Mouse (Mus musculus) small intestine, adult 2 months (tissue): Measurements from ENCODE around the gene Scd1. TPM values are rescaled to one million over a fixed set of nuclear protein-coding genes. Genes with fewer than 3 reads are reported as not detected.
A peak's percentile ranks its signal among the peaks of the same experiment; 100 is the strongest.

Experiments used
- H3K27ac ChIP-seq: fragments of 200-500 bp; 2 replicates; pipeline ENCODE4 v1.5.1; 2012; ENCODE audit warnings: low read depth, low read length, control low read depth, inconsistent platforms; ENCODE audit not compliant: insufficient read depth
- H3K27me3 ChIP-seq: fragments of 200-500 bp; 2 replicates; pipeline ENCODE4 v1.6.1; 2012; ENCODE audit warnings: mild to moderate bottlenecking, moderate library complexity, low read length, inconsistent platforms; ENCODE audit not compliant: control insufficient read depth, insufficient read depth
- H3K36me3 ChIP-seq: fragments of 200-500 bp; 2 replicates; pipeline ENCODE4 v1.6.1; 2012; ENCODE audit warnings: mild to moderate bottlenecking, low read length, control low read depth, inconsistent platforms; ENCODE audit not compliant: control insufficient read depth, insufficient read depth
- H3K4me1 ChIP-seq: fragments of 200-500 bp; 2 replicates; pipeline ENCODE4 v1.6.1; 2012; ENCODE audit warnings: low read length, inconsistent platforms, mixed read lengths; ENCODE audit not compliant: control insufficient read depth, insufficient read depth, insufficient read length
- H3K4me3 ChIP-seq: fragments of 200-500 bp; 2 replicates; pipeline ENCODE4 v1.5.1; 2012; ENCODE audit warnings: low read depth, mild to moderate bottlenecking, control low read depth, inconsistent platforms, low read length, moderate library complexity
- CTCF ChIP-seq: fragments of 200-500 bp; IDR thresholded peaks from 2 replicates; pipeline ENCODE4 v1.5.1; 2012; ENCODE audit warnings: low read depth, mild to moderate bottlenecking, control low read depth, inconsistent platforms, low read length, moderate library complexity, mixed read lengths; ENCODE audit not compliant: insufficient replicate concordance, insufficient read length; ENCODE audit errors: extremely low read depth
- POLR2A ChIP-seq: fragments of 200-500 bp; IDR thresholded peaks from 2 replicates; pipeline ENCODE4 v1.6.1; 2012; ENCODE audit warnings: low read depth, mild to moderate bottlenecking, control low read depth, inconsistent platforms, low read length, moderate library complexity
- WGBS: fragments of 180-500 bp; shearing (Covaris S2); methylation state at CpG from one replicate; pipeline ENCODE4 v1.1.7; 2018; 5-methylcytosine and 5-hydroxymethylcytosine counted together
- polyA plus RNA-seq: library from polyadenylated mRNA; depleted of rRNA; stranded (reverse); fragments of >200 nt; gene quantifications from 2 replicates; pipeline ENCODE4 v1.2.3, GENCODE M21; 2012; rRNA removed

Gene Scd1
- polyA plus RNA-seq, 1 experiment: 9.6 TPM

DNA sequence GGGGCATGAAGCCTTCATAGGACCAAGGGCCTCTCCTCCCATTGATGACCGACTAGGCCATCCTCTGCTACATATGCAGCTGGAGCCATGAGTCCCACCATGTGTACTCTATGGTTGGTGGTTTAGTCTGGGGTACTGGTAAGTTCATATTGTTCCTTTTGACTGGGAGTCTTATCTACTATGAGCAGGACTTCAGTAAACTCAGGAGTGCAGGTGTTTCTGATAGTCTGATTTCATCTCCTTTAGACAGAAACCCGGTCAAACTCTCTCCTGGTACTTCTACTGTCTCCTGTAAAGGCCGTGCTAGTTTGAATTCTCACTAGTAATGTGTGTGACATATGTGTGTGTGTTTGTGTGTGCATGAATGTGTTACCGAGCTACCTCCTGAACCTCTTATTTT is 41.9 kb downstream of the Scd1 start:
- H3K4me1 ChIP-seq: no peaks in the 10 kb centered on the region
- no peaks in the 10 kb centered on the region; the same call in 1 of the 2 replicates for H3K27me3 ChIP-seq
- no peaks in the 10 kb centered on the region for H3K36me3 ChIP-seq
- H3K4me3 ChIP-seq: no peak overlapping the region
- 80% methylated on average over 4 of the region's 4 CpGs for WGBS
- no peak for TF ChIP-seq CTCF
- TF ChIP-seq POLR2A: no peak
- H3K27ac ChIP-seq: no peak overlapping the region

DNA sequence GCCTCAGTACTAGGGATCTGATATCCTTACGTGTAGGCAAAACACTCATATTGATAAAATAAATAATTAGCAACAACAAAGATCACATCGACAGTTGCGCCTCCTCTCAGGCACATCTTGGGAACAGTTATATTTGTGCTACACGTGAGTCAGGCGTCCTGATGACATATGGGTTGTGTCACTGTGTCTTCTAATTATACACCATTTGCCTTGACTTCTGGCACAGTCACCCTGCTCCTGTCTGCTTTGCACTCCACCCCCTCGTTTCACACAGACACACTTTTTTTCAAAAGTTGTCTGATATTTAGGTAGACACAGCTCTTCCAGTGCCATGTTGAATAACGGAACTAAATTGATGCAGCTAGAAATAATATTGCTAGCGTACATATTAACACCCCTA is 43.6 kb downstream of the Scd1 start:
- no peak overlapping the region for H3K27ac ChIP-seq
- no peaks in the 10 kb centered on the region for H3K36me3 ChIP-seq
- TF ChIP-seq CTCF (no peak), POLR2A (no peak)
- H3K4me1 ChIP-seq: no peaks in the 10 kb centered on the region
- 72% methylated on average over 8 of the region's 8 CpGs for WGBS
- H3K4me3 ChIP-seq: no peak overlapping the region
- H3K27me3 ChIP-seq: no peaks in the 10 kb centered on the region; the same call in 1 of the 2 replicates

DNA sequence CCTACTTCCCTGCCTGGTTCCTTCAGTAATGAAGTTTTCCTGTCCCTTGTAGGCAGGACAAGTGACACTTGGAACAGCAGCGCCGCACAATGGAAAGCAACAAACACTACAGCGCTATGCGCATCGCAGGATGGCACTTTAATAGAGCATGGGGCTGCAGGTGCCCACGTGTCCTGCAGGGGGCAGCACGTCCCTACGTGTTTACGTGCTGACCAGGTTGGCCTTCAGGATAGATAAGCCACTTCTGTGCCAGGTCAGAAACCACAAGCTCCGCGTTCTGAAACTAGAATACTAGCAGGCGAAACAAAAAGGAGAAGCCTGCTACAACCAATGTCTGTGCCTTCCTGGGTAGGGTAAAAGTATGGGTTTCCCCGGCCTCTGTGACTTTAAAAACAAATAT is 44.1 kb downstream of the Scd1 start:
- Histone ChIP-seq H3K36me3 (no peaks in the 10 kb centered on the region), H3K27me3 (no peaks in the 10 kb centered on the region; the same call in none of the 2 replicates), H3K4me3 (no peak overlapping the region), H3K27ac (no peak overlapping the region), H3K4me1 (no peaks in the 10 kb centered on the region)
- 25% methylated on average over 13 of the region's 13 CpGs for WGBS
- peak; percentile 70; the same call in 1 of the 2 replicates for TF ChIP-seq CTCF
- TF ChIP-seq POLR2A: no peak

DNA sequence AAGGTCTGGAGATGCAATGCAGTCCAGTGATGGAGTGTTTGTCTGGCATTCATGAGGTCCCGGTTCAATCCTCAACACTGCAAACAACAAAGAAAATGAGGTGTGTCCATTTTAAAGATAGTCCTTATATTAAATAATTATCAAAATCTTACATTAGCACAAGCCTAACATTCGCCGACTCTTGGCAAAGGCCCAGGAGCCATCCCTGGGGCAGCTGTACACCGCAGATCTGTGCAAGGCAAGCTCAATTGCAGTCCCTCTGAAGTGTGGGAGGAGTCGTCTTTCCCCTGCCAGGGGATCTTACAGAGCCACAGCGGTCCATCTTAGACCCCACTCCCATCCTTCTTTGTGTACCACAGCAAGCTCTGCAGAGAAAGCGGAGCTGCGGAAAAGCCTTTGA is 49.0 kb downstream of the Scd1 start:
- Histone ChIP-seq H3K27ac (no peak overlapping the region), H3K36me3 (no peaks in the 10 kb centered on the region), H3K4me3 (no peak overlapping the region), H3K27me3 (no peaks in the 10 kb centered on the region; the same call in 1 of the 2 replicates), H3K4me1 (no peaks in the 10 kb centered on the region)
- WGBS: 60% methylated on average over 8 of the region's 8 CpGs
- TF ChIP-seq POLR2A (no peak), CTCF (no peak)

DNA sequence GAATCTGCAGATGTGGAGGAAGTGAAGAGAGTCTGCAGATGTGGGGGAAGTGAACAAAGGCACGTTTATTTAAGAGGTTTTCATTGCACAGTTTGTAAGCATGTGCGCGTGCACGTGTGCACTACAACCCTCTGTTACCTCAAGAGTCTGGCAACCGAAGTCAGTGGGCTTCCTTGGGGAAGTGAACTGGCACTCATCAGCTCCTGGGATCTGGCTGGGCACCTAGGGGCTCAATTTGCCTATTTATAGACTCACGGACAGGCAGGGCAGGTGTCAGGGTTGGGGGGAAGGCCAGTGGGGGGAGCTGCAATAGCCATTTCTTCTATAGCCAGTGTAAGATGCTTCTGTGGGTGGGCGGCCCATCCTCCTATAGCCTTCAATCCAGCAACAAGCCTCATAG is 55.9 kb downstream of the Scd1 start:
- 78% methylated on average over 7 of the region's 7 CpGs for WGBS
- H3K36me3 ChIP-seq: no peaks in the 10 kb centered on the region
- no peaks in the 10 kb centered on the region for H3K27me3 ChIP-seq
- no peak overlapping the region for H3K27ac ChIP-seq
- no peaks in the 10 kb centered on the region for H3K4me1 ChIP-seq
- no peak for TF ChIP-seq POLR2A
- TF ChIP-seq CTCF: no peak
- H3K4me3 ChIP-seq: no peak overlapping the region

- TF ChIP-seq POLR2A (no peak), CTCF (no peak)
- Histone ChIP-seq H3K4me1 (no peaks in the 10 kb centered on the region), H3K27ac (no peak overlapping the region), H3K27me3 (no peaks in the 10 kb centered on the region), H3K36me3 (no peaks in the 10 kb centered on the region), H3K4me3 (no peak overlapping the region)
- WGBS: 74% methylated on average over 8 of the region's 8 CpGs
Measured at GRCm38 (mm10) chr19:44349689-44350088, 58.0 kb downstream of the Scd1 start.

Other genes starting within 250 kb of the Scd1 start
- 0.10 TPM in 1 of 2 replicates, not detected in the other for gene Pkd2l1, start 215.4 kb downstream of the Scd1 start, polyA plus RNA-seq
- gene Scd3, start 204.6 kb downstream of the Scd1 start, polyA plus RNA-seq: not detected in 2 replicates
- gene Scd2, start 114.2 kb downstream of the Scd1 start, polyA plus RNA-seq: 20.5 and 23.6 TPM in 2 replicates
- 0.08 and 0.22 TPM in 2 replicates for gene Scd4, start 74.8 kb downstream of the Scd1 start, polyA plus RNA-seq
- gene Wnt8b, start 85.6 kb upstream of the Scd1 start, polyA plus RNA-seq: not detected in 2 replicates
- gene Sec31b, start 138.0 kb upstream of the Scd1 start, polyA plus RNA-seq: 1.3 and 1.5 TPM in 2 replicates
- not detected in 2 replicates for gene Gm20538, start 145.0 kb upstream of the Scd1 start, polyA plus RNA-seq
- gene Ndufb8, start 147.6 kb upstream of the Scd1 start, polyA plus RNA-seq: 811 and 895 TPM in 2 replicates
- 6.8 and 11.5 TPM in 2 replicates for gene Hif1an, start 155.0 kb upstream of the Scd1 start, polyA plus RNA-seq